Mouse (Mus musculus) MEL-GATA-1-ER (cell line): ENCODE measurements around the gene Carmil2.

Experiments used
- DNase-seq: peaks from one replicate; pipeline ENCODE4 v3.0.0-alpha.2; 2012; ENCODE audit warnings: low read depth; ENCODE audit errors: extremely low read depth

Carmil2 gene

GRCm38 (mm10) chr8:105685796-105686308 is at the start of gene Carmil2:
TSS of gene Carmil2 (plus strand) at chr8:105686274.
- no peak for DNase-seq

- peak; percentile 15 for DNase-seq
These were observed 49.0 kb upstream of the Carmil2 start, which contains the start of gene Agrp for GRCm38 (mm10) chr8:105636963-105637510. TSS of gene Agrp (minus strand) at chr8:105637393.

- peak; percentile 61 for DNase-seq
These were observed 48.5 kb upstream of the Carmil2 start for GRCm38 (mm10) chr8:105637601-105638041.

GRCm38 (mm10) chr8:105638510-105638909 is 47.6 kb upstream of the Carmil2 start:
- DNase-seq = no peak

GRCm38 (mm10) chr8:105639835-105640234 is 46.2 kb upstream of the Carmil2 start:
- no peak for DNase-seq

- DNase-seq = no peak
These were observed 45.6 kb upstream of the Carmil2 start for GRCm38 (mm10) chr8:105640511-105640910.

GRCm38 (mm10) chr8:105645205-105645604 is 40.9 kb upstream of the Carmil2 start:
- no peak for DNase-seq

GRCm38 (mm10) chr8:105648929-105649328 is 37.1 kb upstream of the Carmil2 start:
- DNase-seq = no peak

GRCm38 (mm10) chr8:105657641-105658040 is 28.4 kb upstream of the Carmil2 start:
- no peak for DNase-seq

- peak; percentile 27 for DNase-seq
These were observed 24.9 kb upstream of the Carmil2 start for GRCm38 (mm10) chr8:105661167-105661566.

- no peak for DNase-seq
These were observed 8.2 kb upstream of the Carmil2 start for GRCm38 (mm10) chr8:105677891-105678290.

GRCm38 (mm10) chr8:105685325-105685724 is 749 bp upstream of the Carmil2 start:
- no peak for DNase-seq

- DNase-seq = no peak
These were observed 477 bp downstream of the Carmil2 start for GRCm38 (mm10) chr8:105686551-105686950.

GRCm38 (mm10) chr8:105687512-105687911 is 1.4 kb downstream of the Carmil2 start:
- DNase-seq = no peak

GRCm38 (mm10) chr8:105688242-105688752 is 2.2 kb downstream of the Carmil2 start:
- no peak for DNase-seq

GRCm38 (mm10) chr8:105689256-105689982 is 3.3 kb downstream of the Carmil2 start:
- no peak for DNase-seq

- no peak for DNase-seq
These were observed 3.9 kb downstream of the Carmil2 start for GRCm38 (mm10) chr8:105689983-105690360.

- no peak for DNase-seq
These were observed 4.9 kb downstream of the Carmil2 start for GRCm38 (mm10) chr8:105690978-105691377.

- DNase-seq = no peak
These were observed 6.5 kb downstream of the Carmil2 start for GRCm38 (mm10) chr8:105692449-105693182.

- no peak for DNase-seq
These were observed 7.6 kb downstream of the Carmil2 start for GRCm38 (mm10) chr8:105693648-105694047.

- no peak for DNase-seq
These were observed 8.2 kb downstream of the Carmil2 start for GRCm38 (mm10) chr8:105694051-105694799.
